Mouse (Mus musculus) urinary bladder, adult 18-20 months (tissue): Measurements from ENCODE around the gene Spry1.

Experiments used
- DNase-seq, 2 experiments: peaks; one replicate each; pipeline ENCODE4 v3.0.0; 2022; ENCODE audit warnings: low spot score in 2 of 2, mixed read lengths in 2 of 2

Spry1 gene

DNA sequence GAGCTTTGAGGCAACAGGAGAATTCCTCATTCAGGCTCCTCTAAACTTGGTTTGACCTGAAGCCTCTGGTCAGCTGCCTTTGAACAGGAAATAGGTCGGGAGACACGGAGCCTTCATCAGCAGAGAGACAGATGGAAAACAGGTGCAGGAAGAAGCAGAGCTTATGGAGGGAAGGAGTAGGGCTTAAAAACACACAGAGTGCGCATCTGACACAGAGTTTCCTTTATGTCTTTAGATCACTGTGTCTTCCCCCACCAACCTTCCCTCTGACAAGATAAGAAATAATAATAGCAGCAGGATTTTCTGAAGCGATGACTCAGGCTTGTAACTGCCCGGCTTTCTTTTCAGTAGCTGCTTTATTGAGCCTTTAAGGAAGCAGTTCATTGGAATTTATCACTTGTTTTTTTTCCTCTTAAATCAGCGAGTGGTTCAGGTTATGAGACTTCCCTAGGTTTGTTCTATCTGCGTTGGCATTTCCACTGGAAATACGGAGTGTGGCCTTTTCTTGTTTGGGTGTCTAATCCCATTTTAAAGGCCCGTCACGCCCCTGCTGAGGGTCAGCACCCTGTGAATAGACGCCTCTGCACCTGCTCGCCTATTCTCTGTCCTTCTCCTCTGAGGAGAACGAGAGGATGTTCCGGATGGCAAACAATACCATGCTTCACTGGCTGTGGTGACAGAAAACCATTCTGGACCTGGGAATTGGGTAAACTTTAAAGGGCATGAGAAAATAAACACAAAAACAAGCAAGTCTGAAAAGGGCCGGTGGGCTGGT is 32.7 kb downstream of the Spry1 start:
- DNase-seq, result no peak

DNA sequence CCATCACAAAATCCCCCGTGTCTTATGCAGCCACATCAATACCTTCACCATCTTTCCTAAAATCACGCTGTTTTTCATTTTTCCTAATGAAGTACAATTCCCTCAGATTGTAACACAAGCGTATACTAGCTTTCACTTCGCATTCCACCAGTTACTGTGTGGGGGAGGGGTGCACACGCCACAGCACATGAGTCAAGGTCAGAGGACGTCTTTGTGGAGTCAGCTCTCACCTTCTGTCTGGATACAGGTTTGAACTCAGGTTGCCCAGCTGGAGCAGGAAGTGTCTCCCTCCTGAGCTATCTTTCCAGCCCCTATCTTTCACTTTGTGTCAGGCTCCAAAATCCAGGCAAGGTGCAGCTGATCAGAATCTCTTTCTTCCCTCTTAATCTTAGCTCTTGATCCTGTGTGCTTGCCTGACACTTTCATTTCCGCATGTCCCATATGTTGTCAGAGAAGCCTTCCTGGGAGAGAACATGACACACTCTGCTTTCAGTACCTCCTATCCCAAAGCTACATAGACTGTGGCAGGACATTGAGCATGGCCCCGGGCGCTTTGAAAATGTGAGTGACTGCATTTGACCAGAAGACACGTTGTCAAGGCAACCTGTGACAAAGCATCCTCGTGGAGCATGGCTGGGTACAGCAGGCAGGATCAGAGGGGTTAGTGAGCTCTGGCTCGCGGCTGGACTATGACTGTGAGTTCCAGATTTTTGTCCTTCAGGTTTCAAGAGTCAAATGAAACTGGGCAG is 33.9 kb downstream of the Spry1 start:
- DNase-seq, result no peak

DNA sequence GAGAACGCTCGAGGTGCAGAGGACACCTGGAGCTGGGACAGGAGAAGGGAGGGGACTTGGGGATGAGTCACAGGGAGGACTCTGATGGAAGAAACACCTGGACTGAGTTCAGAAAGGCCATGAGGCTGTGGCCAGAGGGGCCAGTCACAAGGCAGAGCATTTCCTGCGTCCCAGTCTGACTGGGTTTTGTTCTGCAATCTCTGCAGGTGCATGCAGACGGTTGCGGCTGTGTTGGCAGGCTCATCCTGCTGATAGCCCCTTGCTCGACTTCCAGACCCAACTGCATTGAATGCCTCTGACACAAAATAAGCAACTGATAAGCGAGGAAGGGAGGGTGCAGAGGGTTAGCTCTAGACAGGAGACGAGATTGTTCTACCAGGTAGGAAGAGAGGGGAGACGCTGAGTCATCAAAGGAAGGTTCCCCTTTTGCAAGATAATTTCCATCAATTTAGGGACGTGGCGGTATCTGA is 35.3 kb downstream of the Spry1 start:
- no peak for DNase-seq

DNA sequence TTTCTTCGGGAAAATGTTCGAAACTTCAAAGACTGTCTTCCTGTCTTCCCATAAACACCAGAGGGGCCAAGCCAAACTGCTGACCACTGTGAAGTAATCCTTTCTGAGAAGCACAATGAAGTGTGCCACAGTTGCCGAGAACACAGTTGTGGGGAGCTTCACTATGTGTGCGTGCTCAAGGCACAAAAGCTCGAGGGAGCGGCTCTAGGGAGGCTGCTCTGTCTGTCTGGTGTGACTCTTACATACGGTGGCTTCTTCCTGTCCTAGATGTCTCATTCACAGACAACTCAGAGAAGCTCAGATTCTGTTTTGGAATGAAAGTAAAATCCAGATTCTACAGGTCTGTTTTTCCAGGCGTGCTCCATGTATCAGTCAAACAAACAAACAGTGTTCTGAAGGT is 36.5 kb downstream of the Spry1 start:
- no peak for DNase-seq

DNA sequence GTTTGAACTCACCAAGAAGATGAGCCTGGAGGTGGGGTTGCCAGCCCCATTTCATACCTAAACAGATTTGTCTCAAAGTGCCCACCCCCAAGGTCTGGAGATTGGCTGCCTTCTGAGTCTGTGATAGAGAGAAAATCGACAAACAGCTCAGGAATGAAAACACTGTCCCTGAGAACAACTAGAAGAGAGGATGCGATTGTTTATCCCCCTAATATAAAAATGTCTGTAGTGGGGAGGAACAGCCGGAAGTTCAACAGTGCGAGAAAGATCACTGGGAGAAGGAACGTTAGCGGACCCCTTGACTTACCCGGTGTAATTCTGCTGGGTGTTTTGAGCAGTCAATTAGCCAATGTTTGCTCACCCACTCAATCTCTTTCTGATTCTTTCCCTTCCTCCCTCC is 46.5 kb downstream of the Spry1 start:
- DNase-seq, result no peak

DNA sequence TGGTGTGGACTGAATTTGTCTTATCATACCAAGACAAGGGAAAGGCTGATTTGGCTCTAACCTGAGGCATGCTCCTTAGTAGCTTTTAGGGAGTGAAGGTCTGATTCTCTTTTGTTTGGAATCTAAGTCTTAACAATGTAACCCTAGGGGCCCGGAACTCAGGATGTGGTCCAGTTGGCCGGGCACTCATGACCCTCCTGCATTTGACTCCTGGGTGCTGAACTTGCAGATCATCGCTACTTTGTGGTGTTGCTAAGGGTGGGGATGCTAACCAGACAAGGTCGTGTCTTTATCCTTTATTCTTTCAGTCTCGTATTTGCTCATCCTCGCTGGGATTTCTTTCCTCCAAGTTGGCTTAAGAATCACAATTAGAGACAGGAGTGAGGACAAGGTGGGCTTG is 47.0 kb downstream of the Spry1 start:
- DNase-seq, result no peak

DNA sequence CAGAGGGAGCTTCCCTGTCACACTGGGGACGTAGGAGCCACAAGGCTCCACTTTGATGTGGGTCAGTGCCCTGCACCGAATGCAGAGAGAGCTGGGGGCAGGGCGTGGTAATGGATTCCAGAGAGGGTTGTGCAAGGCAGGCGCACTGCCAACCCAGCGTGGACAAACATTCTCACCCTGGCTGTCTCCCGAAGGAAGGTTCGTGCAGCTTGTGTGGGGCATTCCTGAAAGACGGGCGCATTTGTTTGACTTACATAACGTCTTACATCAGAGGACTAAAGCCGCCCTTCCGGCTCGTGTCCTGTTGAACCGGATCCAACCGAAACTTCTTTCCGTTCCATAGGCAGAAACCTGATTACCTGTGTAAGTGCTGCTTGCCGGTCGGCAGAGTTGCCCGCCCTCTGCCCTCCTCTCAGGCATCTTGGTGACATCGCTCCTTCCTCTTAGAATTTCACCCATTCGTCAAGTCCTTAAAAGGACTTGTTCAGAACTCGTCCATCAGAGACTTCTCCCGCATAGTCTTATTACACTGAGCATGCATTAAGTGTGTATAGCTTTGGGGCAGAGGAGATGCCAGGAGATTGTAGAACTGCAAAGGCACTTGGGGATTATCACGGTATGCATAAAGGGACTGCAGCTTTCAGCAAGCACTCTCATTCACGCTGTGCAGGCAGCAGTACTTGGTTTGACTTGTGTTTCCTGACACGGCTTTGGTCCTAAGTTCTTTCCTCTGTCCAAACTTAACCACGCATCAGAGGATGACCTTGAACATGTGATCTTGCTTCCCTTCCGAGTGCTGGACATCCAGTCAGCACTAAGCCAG is 47.6 kb downstream of the Spry1 start:
- peak; percentile 56 to 70 for DNase-seq

DNA sequence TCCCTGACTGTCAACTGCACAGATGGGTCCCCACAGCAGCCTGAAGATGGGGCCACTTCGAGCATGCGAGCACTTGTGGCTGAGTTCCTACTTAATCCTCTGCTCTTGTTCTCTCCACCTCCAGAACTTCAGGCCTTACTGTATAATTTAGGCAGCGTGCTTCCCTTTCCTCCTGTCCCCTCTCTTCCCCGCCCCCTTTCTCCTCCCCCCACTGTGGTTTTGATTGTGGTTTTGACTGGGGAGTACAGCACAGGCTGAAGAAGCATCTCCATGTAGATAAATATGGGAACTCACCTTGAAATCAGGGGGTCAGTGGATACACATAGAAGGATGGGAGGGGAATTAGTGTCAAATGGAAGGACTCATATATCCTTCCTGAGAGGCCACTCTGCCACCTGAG is 53.2 kb downstream of the Spry1 start:
- no peak for DNase-seq

DNA sequence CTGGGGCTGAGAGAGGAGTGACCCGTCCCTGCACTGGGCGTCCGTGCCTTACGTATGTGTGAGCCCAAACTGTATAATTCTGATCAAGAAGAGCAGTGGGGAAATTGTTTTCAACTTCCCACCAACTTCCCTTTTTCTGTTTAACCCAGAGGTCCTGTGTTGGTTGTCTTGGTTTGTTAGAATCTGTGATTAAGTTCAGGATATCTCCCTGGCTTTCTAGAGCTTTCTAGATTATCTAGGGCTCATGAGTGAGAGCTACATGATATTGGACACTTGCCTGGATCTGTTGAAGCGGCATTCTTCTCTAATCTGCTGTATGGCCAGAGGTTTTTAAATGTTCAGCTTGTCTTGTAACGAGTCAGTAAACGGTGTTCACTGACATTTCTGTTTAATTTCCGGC is 53.8 kb downstream of the Spry1 start:
- no peak for DNase-seq
